Mouse (Mus musculus) liver, adult 10 weeks (tissue): ENCODE results near the gene Apex1. TPM values are rescaled to one million over a fixed set of nuclear protein-coding genes. Genes with fewer than 3 reads are reported as not detected.

Experiments used
- polyA plus RNA-seq: library from polyadenylated mRNA; stranded (reverse); fragments of 350-450 nt; fragmentation: Illumina TruSeq; extraction: RNeasy Lipid Tissue Mini Kit (QIAGEN cat#74804); gene quantifications from one replicate; pipeline ENCODE4 v1.2.3, GENCODE M21; 2014; ENCODE audit warnings: low read depth, low replicate concordance

Gene Apex1
- polyA plus RNA-seq = 17.1 TPM

GRCm38 (mm10) chr14:50924281-50925064 is at the start of gene Apex1, which contains the start of gene Osgep:
Gene Apex1 (plus strand): TSS chr14:50924968.
Gene Osgep (minus strand): TSS chr14:50924893.

GRCm38 (mm10) chr14:50897374-50897765 is 27.4 kb upstream of the Apex1 start, which contains the start of gene Klhl33:
Gene Klhl33 (minus strand): TSS chr14:50897507.

GRCm38 (mm10) chr14:50930754-50931492 is 6.2 kb downstream of the Apex1 start, which contains the start of the genes Pip4p1 and Pnp:
Gene Pip4p1 (minus strand): TSS chr14:50930856.
Gene Pnp (plus strand): TSS chr14:50931082.

GRCm38 (mm10) chr14:50943932-50944667 is 19.3 kb downstream of the Apex1 start, which contains the start of gene Gm49342:
Gene Gm49342 (plus strand): TSS chr14:50944517.

GRCm38 (mm10) chr14:50955942-50956508 is 31.3 kb downstream of the Apex1 start, which contains the start of gene Pnp2:
Gene Pnp2 (plus strand): TSS chr14:50955992.

Other genes starting within 250 kb of the Apex1 start
- gene Olfr747, start 231.8 kb upstream of the Apex1 start, polyA plus RNA-seq = not detected
- not detected for gene Olfr748, start 217.6 kb upstream of the Apex1 start, polyA plus RNA-seq
- not detected for gene Olfr749, start 179.9 kb upstream of the Apex1 start, polyA plus RNA-seq
- gene Ttc5, start 139.4 kb upstream of the Apex1 start, polyA plus RNA-seq = 7.0 TPM
- not detected for gene Ccnb1ip1, start 117.2 kb upstream of the Apex1 start, polyA plus RNA-seq
- gene Parp2, start 117.1 kb upstream of the Apex1 start, polyA plus RNA-seq = 11.7 TPM
- gene Tep1, start 54.4 kb upstream of the Apex1 start, polyA plus RNA-seq = 4.7 TPM
- gene Klhl33, start 27.5 kb upstream of the Apex1 start, polyA plus RNA-seq = not detected
- gene Osgep, start 75 bp upstream of the Apex1 start, polyA plus RNA-seq = 10.0 TPM
- gene Pip4p1, start 5.9 kb downstream of the Apex1 start, polyA plus RNA-seq = 14.0 TPM
- 139 TPM for gene Pnp, start 6.1 kb downstream of the Apex1 start, polyA plus RNA-seq
- not detected for gene Gm49342, start 19.5 kb downstream of the Apex1 start, polyA plus RNA-seq
- 0.45 TPM for gene Pnp2, start 31.0 kb downstream of the Apex1 start, polyA plus RNA-seq
- gene Rnase10, start 82.8 kb downstream of the Apex1 start, polyA plus RNA-seq = 0.50 TPM
- gene Rnase9, start 116.9 kb downstream of the Apex1 start, polyA plus RNA-seq = not detected
- gene Rnase11, start 125.2 kb downstream of the Apex1 start, polyA plus RNA-seq = not detected
- gene Rnase12, start 132.7 kb downstream of the Apex1 start, polyA plus RNA-seq = not detected
- gene Olfr750, start 149.5 kb downstream of the Apex1 start, polyA plus RNA-seq = not detected
- 2,257 TPM for gene Rnase4, start 166.1 kb downstream of the Apex1 start, polyA plus RNA-seq
- gene Ang, start 166.2 kb downstream of the Apex1 start, polyA plus RNA-seq = 347 TPM
- not detected for gene Eddm3b, start 189.5 kb downstream of the Apex1 start, polyA plus RNA-seq
- gene Rnase6, start 198.9 kb downstream of the Apex1 start, polyA plus RNA-seq = 0.93 TPM
- gene Rnase1, start 221.8 kb downstream of the Apex1 start, polyA plus RNA-seq = not detected
- gene Rnase2b, start 237.3 kb downstream of the Apex1 start, polyA plus RNA-seq = not detected